Mouse (Mus musculus) lung, postnatal 0 days (tissue): ENCODE results near the gene Col5a3.

ENCODE experiments used
- CTCF ChIP-seq: IDR thresholded peaks from 2 replicates; pipeline ENCODE4 v1.5.1; 2016; ENCODE audit warnings: antibody characterized with exemption, mild to moderate bottlenecking
- EP300 ChIP-seq: IDR thresholded peaks from 2 replicates; pipeline ENCODE4 v1.6.1; 2016; ENCODE audit warnings: antibody characterized with exemption, mild to moderate bottlenecking, control low read depth

DNA sequence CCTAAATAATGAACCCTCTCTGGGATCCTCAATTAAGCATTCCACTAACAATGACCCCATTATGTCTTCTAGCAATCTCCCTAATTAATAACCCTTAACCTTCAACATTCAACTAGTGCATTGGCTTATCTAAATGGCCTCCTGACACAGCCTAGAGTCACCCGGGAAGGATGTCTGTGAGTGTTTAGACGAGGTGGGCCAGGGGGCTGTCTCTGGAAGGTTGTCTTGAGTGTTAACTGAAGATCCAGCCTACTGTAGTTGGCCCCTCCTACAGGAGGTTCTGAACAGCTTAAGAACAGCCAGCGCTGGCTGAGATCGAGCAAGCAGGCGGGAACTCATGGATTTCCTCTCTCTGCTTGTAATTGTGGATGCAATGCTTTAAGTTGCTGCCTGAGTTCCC lies 9.2 kb downstream of the Col5a3 start:
- TF ChIP-seq CTCF (no peak), EP300 (no peak)
